Mouse (Mus musculus) embryonic stem cell, embryonic (primary cell): Measurements from ENCODE around the gene 5530401A14Rik.

Experiments used
- CTCF ChIA-PET, 4 experiments: fragments of 300-600 bp in 2 of 4; fragments of 350-600 bp in 2 of 4; sonication (Branson Sonifier 250); formaldehyde crosslinking; loops; one replicate each; lab custom pipeline; 2022; ENCODE audit warnings: inconsistent platforms in 2 of 4; lab: Charles Lee
- POLR2A ChIA-PET, 4 experiments: fragments of 300-600 bp in 2 of 4; fragments of 350-600 bp in 2 of 4; sonication (Branson Sonifier 250); formaldehyde crosslinking; loops; one replicate each; lab custom pipeline; 2022; ENCODE audit warnings: antibody characterized with exemption in 4 of 4, inconsistent platforms in 1 of 4; lab: Charles Lee

The 5530401A14Rik gene

DNA sequence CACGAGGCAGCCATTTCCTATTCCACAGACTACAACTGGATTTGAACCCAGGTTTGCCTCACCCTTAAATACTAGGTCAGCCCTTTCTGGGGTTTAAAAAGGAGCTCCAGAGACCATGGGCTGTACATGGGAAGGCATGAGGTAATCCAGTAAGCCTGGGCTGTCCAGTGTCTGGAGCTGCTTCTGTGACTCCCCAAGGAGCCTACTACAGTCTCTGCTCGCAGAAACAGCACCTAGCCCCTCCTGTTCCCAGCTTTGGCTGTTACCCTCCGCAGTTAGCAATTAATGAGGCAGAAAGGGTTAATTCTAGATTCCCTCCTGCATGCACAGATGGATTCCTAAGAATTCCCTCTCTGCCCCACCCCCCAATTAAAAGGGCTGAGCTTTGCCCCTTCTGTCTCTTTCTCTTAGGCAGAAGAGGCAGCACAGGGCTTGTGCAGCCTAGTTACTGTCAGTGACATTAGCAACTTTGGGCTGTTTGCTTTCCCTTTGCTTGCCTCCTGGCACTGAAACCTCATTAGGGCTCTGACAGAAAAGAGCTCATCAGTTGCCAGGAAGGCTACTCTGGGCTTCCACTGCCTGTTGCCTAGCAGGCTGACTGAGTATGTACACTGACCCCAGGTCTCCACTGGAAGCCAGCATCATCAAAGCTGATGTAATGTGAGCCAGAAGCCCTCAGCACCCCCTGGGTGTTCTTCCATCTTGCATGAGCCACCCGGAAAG is at the start of gene 5530401A14Rik:
Gene 5530401A14Rik (plus strand): TSS at position 424 of the 723 bp plus-strand sequence.
- ChIA-PET CTCF (interaction anchor here in 2 of 4 experiments (0.5 to 1.6 kb wide), 3 partner anchors 38 to 207 kb away, joined by 3 read pairs; no protein-coding TSS in a partner anchor), POLR2A (interaction anchor here in 1 of 4 experiments (0.5 to 0.6 kb wide), 2 partner anchors 35 to 88 kb away, joined by 5 to 6 read pairs; no protein-coding TSS in a partner anchor)

DNA sequence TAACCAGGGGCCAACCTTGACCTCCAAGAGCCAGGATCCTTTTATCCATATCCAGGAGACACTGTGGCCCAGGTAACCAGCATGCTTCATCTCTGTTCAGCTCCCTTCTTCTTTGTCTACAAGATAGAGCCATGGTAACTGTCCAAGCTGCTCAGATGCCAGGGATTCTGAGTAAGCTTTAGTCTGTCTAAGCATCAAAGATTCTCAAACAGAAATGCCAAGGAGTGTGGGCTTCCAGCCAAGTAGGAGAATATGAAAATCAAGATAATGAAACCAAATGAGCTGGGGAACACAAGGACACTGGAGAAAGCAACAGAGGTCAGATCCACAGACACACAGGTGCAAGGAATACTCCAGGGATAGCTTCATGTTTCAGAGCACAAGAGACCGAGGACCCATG is 45.7 kb upstream of the 5530401A14Rik start:
- CTCF ChIA-PET, result no interaction called here
- POLR2A ChIA-PET, result no interaction called here

- ChIA-PET POLR2A (no interaction called here), CTCF (interaction anchor here in 1 of 4 experiments (0.6 kb wide), 1 partner anchor 555 kb away, joined by 11 read pairs; no protein-coding TSS in a partner anchor)
Observed at GRCm38 (mm10) chr11:81816531-81816930, 43.9 kb upstream of the 5530401A14Rik start.

DNA sequence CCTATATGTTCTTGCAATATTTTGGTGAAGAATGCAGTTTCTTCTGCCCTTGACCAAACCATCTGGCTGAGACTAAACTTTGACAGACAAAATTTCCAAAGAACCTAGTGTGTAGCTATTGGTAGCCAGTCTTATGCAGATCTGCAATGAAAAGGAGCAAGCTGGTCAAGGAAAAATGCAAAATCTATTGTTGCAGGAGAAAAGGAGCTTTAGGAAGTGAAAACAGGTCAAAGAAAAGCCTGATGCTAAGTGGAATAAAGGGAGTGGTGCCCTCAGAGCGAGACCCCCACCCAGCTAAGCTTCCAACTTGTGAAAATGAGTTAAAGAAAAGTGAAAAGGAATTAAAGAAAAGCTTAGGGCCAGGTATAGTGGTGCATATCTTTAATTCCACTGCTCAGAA is 28.1 kb upstream of the 5530401A14Rik start:
- POLR2A ChIA-PET, result interaction anchor here in 2 of 4 experiments (0.6 to 1.3 kb wide), 3 partner anchors 11 to 1023 kb away, joined by 3 to 5 read pairs (median 3); no protein-coding TSS in a partner anchor
- CTCF ChIA-PET, result interaction anchor here in 2 of 4 experiments (0.5 to 0.6 kb wide), 2 partner anchors 40 to 593 kb away, joined by 3 read pairs; no protein-coding TSS in a partner anchor

- ChIA-PET POLR2A (no interaction called here), CTCF (no interaction called here)
Observed at GRCm38 (mm10) chr11:81838426-81838825, 22.0 kb upstream of the 5530401A14Rik start.

GRCm38 (mm10) chr11:81841001-81841400 is 19.5 kb upstream of the 5530401A14Rik start:
- POLR2A ChIA-PET, result no interaction called here
- CTCF ChIA-PET, result interaction anchor here in 1 of 4 experiments (0.7 kb wide), 2 partner anchors 39 to 1483 kb away, joined by 3 to 4 read pairs; no protein-coding TSS in a partner anchor

GRCm38 (mm10) chr11:81845010-81845685 is 15.3 kb upstream of the 5530401A14Rik start:
- ChIA-PET POLR2A (interaction anchor here in 2 of 4 experiments (0.6 to 2.0 kb wide), 2 partner anchors 9 to 13 kb away, joined by 3 to 6 read pairs; no protein-coding TSS in a partner anchor), CTCF (interaction anchor here in 2 of 4 experiments (0.6 to 0.9 kb wide), 3 partner anchors 13 to 329 kb away, joined by 3 to 6 read pairs (median 5); no protein-coding TSS in a partner anchor)

DNA sequence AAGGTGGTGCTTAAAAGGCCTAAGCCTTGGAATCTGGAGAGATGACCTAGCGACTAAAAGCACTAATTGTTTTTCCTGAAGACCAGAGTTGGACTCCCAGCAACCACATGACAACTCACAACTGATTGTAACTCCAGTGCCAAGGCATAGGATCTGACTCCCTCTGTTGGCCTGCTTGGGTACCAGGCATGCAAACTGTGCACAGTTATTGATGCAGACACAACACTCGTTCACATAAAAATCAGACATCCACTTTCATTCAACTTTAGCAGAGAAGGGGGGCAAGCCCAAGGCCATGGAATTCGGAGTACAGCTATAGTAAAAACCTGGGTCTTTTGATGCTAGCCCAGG is 14.8 kb upstream of the 5530401A14Rik start:
- CTCF ChIA-PET, result interaction anchor here in 2 of 4 experiments (0.6 to 0.9 kb wide), 3 partner anchors 12 to 329 kb away, joined by 3 to 6 read pairs (median 5); no protein-coding TSS in a partner anchor
- POLR2A ChIA-PET, result interaction anchor here in 2 of 4 experiments (0.6 to 2.0 kb wide), 2 partner anchors 9 to 12 kb away, joined by 3 to 6 read pairs; no protein-coding TSS in a partner anchor

DNA sequence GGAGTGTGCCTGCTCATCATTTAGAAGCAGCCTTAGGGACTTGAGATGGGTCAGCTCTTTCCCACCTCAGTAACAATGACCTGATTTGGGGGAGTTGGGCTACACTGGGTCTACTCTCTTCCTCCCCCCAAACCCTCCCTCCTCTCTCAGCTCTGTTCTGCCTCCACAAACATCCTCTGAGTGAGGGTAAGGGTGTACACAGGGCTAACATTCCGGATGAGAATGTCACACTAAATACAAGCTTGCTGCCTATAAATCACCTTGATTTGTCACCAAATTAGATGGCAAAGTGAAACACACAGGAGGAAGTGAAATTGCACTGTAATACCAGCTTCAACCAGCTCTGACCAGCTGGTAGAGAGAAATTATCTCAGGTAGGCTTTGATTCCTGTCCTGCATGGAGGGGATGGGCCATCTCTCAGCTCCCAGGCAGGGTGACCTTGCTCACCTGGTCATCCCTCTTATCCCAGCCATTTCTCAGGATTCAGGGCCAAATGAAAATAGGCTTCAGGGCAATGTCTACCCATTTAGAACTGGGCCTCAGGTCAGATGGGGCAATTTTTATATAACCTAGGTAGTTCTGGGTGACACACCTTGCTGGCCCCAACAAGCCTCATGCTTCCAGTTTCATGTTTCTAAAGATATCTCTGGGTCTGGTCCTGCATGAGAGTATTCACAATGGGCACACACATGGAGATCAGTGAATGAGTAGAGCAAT is 12.5 kb upstream of the 5530401A14Rik start:
- ChIA-PET CTCF (no interaction called here), POLR2A (no interaction called here)

- ChIA-PET POLR2A (no interaction called here), CTCF (no interaction called here)
Observed at GRCm38 (mm10) chr11:81865661-81866382, 5.3 kb downstream of the 5530401A14Rik start.

DNA sequence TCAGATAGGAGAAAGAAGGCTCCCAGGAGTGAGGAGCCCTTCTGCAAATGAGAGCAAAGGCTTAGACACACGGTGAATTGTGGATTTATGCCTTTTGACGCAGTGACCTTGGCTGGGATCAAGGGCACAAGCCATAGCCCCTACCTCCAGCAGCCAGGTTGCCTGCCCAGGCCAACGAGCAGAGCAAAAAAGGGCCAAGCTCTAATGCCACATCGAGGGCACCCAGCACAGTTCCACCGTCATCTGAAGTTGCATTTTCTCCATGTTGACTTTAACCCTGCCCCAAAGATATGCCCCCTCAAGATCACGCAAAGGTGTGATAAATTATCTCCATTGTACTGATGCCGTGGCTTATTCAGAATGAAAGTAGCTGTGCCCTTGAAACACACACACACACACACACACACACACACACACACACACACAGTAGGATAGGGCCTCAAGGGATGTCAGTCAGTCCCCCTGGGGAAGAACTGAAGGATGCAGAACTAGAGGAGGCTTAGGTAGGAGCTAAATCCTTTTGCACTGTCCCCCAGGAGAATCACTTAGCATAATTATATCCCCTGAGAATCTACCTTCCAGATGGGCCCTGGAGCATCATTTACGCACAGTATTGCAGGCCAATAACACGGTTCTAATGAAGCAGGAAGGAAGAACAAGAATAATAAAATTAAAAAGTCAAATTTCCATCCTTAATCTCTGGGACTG is 11.2 kb downstream of the 5530401A14Rik start:
- CTCF ChIA-PET, result interaction anchor here in 1 of 4 experiments (0.6 kb wide), 1 partner anchor 39 kb away, joined by 3 read pairs; no protein-coding TSS in a partner anchor
- POLR2A ChIA-PET, result no interaction called here

GRCm38 (mm10) chr11:81896511-81896910 is 36.0 kb downstream of the 5530401A14Rik start:
- CTCF ChIA-PET, result no interaction called here

DNA sequence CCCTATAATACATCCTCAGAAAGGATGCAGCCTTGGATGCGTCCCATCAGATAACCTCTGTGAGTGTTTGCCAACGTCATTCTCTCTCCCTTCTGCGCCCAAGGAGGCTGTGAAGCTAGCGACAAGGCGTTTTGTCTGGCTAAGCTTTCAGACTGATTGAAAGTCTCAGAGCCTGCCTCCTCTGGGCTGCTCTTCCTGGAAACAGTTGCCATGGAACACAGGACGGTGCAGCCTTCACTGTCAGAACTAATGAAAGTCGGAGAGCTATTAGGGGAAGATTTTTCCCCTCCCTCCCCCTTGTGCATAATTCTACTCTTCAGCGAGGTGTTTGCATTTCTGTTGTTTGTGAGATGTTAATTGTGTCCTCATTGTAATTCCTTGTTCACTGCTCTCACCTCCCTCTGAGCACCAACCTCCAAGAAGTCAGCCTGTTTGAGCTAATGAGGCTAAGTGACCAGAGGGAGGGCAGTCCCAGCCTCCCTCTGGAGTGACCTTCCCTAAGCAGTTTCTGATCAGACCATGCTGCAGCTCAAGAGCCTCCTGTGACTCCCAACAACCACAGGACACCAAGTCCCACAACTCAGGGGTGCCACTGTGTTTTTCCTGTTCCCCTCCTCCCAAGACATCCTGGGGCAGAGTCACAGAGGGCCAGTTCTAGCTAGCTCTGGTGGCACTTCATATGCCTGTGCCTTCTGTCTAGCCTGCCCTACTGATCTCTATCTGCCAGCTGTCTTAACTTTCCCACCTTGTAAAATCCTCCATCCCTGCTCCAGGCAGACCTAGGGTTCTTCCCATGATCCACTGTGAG is 37.3 kb downstream of the 5530401A14Rik start:
- ChIA-PET CTCF (no interaction called here), POLR2A (no interaction called here)

More at GRCm38 (mm10) chr11:81896511-81896910, 36.0 kb downstream of the 5530401A14Rik start:
- POLR2A ChIA-PET, result no interaction called here

GRCm38 (mm10) chr11:81902318-81902717 is 41.8 kb downstream of the 5530401A14Rik start:
- ChIA-PET CTCF (interaction anchor here in 1 of 4 experiments (0.7 kb wide), 1 partner anchor 9 kb away, joined by 3 read pairs; no protein-coding TSS in a partner anchor), POLR2A (no interaction called here)

GRCm38 (mm10) chr11:81908760-81909159 is 48.3 kb downstream of the 5530401A14Rik start:
- CTCF ChIA-PET, result no interaction called here
- POLR2A ChIA-PET, result no interaction called here

DNA sequence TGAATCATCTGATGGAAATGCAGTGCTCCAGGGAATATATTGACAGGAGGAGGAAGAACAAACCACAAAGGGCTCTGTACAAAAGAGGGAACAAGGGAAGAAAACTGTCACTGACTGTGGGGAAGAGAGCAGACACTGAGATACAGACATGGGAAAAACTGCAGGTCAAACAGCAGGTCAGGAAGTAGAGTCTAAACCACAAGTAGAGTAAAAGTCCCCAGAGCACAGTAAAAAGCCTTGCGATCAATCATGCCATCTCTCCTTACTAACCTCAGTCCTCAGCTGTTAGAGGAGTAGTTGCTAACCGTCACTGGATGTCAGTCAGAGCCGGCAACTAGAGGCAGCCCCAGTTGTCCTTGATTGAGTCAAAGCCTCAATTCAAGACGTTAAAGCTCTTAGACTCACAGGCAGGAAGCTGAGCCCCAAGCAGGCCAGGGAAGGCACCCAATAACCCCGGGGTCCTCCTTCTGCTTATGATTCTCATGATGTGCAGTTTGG is 49.0 kb downstream of the 5530401A14Rik start:
- CTCF ChIA-PET, result no interaction called here
- POLR2A ChIA-PET, result interaction anchor here in 1 of 4 experiments (0.5 kb wide), 1 partner anchor 992 kb away, joined by 3 read pairs; no protein-coding TSS in a partner anchor
